Mouse (Mus musculus) hindbrain, embryonic 16.5 days (tissue): ENCODE data around the gene Cd81. TPM values are rescaled to one million over a fixed set of nuclear protein-coding genes. Genes with fewer than 3 reads are reported as not detected.

Experiments
- ATAC-seq: fragments of 200-750 bp; cut with Nextera tagmentation; 2 replicates; pipeline ENCODE4 v1.8.0; 2017; ENCODE audit warnings: moderate TSS enrichment, moderate library complexity
- H3K27ac ChIP-seq: fragments of 300-500 bp; sonication (generic); 2 replicates; pipeline ENCODE4 v1.5.1; 2014; ENCODE audit warnings: low read depth, mild to moderate bottlenecking, control low read depth, low read length, moderate library complexity
- H3K27me3 ChIP-seq: fragments of 300-500 bp; sonication (generic); replicated peaks from 2 replicates; pipeline ENCODE4 v1.6.1; 2014; ENCODE audit warnings: low read length; ENCODE audit not compliant: control insufficient read depth, insufficient read depth
- H3K36me3 ChIP-seq: fragments of 300-500 bp; sonication (generic); 2 replicates; pipeline ENCODE4 v1.6.1; 2014; ENCODE audit warnings: mild to moderate bottlenecking, low read length, moderate library complexity, mixed read lengths; ENCODE audit not compliant: control insufficient read depth, insufficient read depth
- H3K4me1 ChIP-seq: fragments of 300-500 bp; sonication (generic); 2 replicates; pipeline ENCODE4 v1.6.1; 2014; ENCODE audit warnings: low read depth, low read length; ENCODE audit not compliant: control insufficient read depth, insufficient read depth
- H3K4me2 ChIP-seq: fragments of 300-500 bp; sonication (generic); 2 replicates; pipeline ENCODE4 v1.6.1; 2014; ENCODE audit warnings: mild to moderate bottlenecking, low read length, control low read depth, moderate library complexity
- H3K4me3 ChIP-seq: fragments of 300-500 bp; sonication (generic); 2 replicates; pipeline ENCODE4 v1.5.1; 2014; ENCODE audit warnings: mild to moderate bottlenecking, low read length, control low read depth, moderate library complexity
- H3K9ac ChIP-seq: fragments of 300-500 bp; sonication (generic); 2 replicates; pipeline ENCODE4 v1.6.1; 2014; ENCODE audit warnings: low read depth, mild to moderate bottlenecking, control low read depth, low read length, moderate library complexity
- H3K9me3 ChIP-seq: fragments of 300-500 bp; sonication (generic); 2 replicates; pipeline ENCODE4 v1.6.1; 2014; ENCODE audit warnings: mild to moderate bottlenecking, low read length, moderate library complexity; ENCODE audit not compliant: control insufficient read depth
- WGBS: fragments of 180-500 bp; shearing (Covaris S2); extraction: QIAGEN DNeasy Blood & Tissue Kit; methylation state at CpG from one replicate; pipeline ENCODE4 v1.1.7; 2014; 5-methylcytosine and 5-hydroxymethylcytosine counted together
- polyA plus RNA-seq: library from polyadenylated mRNA; unstranded; fragments of >200 nt; fragmentation: Nextera tagmentation; extraction: Ambion mirVana; gene quantifications from 2 replicates; pipeline ENCODE4 v1.2.1, GENCODE M21; 2015

Cd81 gene
- polyA plus RNA-seq, 1 experiment from 2014 or later, result 585 TPM

GRCm38 (mm10) chr7:143053961-143054611 lies 1.5 kb downstream of the Cd81 start:
- H3K36me3 ChIP-seq, result no peaks in the 10 kb centered on the region
- no peaks in the 10 kb centered on the region for H3K27me3 ChIP-seq
- peak overlapping the region; percentile 93 for H3K4me2 ChIP-seq
- H3K9me3 ChIP-seq, result no peaks in the 10 kb centered on the region
- 53% methylated on average over 11 of the region's 11 CpGs for WGBS
- peaks cover 49% of the 10 kb centered on the region for H3K4me1 ChIP-seq
- H3K27ac ChIP-seq, result peak overlapping the region; percentile 78
- H3K9ac ChIP-seq, result peak overlapping the region; percentile 81
- peak; percentile 25; the same call in 1 of the 2 replicates for ATAC-seq
- peak overlapping the region; percentile 86 for H3K4me3 ChIP-seq

- no peak for ATAC-seq
- Histone ChIP-seq H3K4me1 (peaks cover 51% of the 10 kb centered on the region), H3K9me3 (no peaks in the 10 kb centered on the region), H3K36me3 (no peaks in the 10 kb centered on the region), H3K4me3 (peak overlapping the region; percentile 86), H3K27me3 (no peaks in the 10 kb centered on the region), H3K4me2 (peak overlapping the region; percentile 93), H3K9ac (peak overlapping the region; percentile 81), H3K27ac (peak overlapping the region; percentile 78; the same call in 1 of the 2 replicates)
- 33% methylated on average over 3 of the region's 3 CpGs for WGBS
Measured at GRCm38 (mm10) chr7:143054612-143054965, 2.0 kb downstream of the Cd81 start.

- 87% methylated on average over 3 of the region's 3 CpGs for WGBS
- H3K9ac ChIP-seq, result peak overlapping the region; percentile 81
- H3K27me3 ChIP-seq, result no peaks in the 10 kb centered on the region
- H3K4me2 ChIP-seq, result peak overlapping the region; percentile 93
- ATAC-seq, result no peak
- H3K9me3 ChIP-seq, result no peaks in the 10 kb centered on the region
- peaks cover 1% of the 10 kb centered on the region; the same call in 1 of the 2 replicates for H3K36me3 ChIP-seq
- H3K4me3 ChIP-seq, result peak overlapping the region; percentile 86
- peak overlapping the region; percentile 18; the same call in 1 of the 2 replicates for H3K27ac ChIP-seq
- H3K4me1 ChIP-seq, result peaks cover 51% of the 10 kb centered on the region
Measured at GRCm38 (mm10) chr7:143055001-143055400, 2.5 kb downstream of the Cd81 start.

GRCm38 (mm10) chr7:143055499-143056186 lies 3.1 kb downstream of the Cd81 start:
- H3K36me3 ChIP-seq, result peaks cover 4% of the 10 kb centered on the region; the same call in 1 of the 2 replicates
- WGBS, result 69% methylated on average over 11 of the region's 11 CpGs
- peak overlapping the region; percentile 93 for H3K4me2 ChIP-seq
- no peaks in the 10 kb centered on the region for H3K9me3 ChIP-seq
- H3K4me1 ChIP-seq, result peaks cover 51% of the 10 kb centered on the region
- no peaks in the 10 kb centered on the region for H3K27me3 ChIP-seq
- H3K9ac ChIP-seq, result no peak overlapping the region
- H3K27ac ChIP-seq, result peak overlapping the region; percentile 40
- H3K4me3 ChIP-seq, result peak overlapping the region; percentile 86
- no peak for ATAC-seq

GRCm38 (mm10) chr7:143057023-143057422 lies 4.5 kb downstream of the Cd81 start:
- Histone ChIP-seq H3K4me1 (peaks cover 49% of the 10 kb centered on the region), H3K4me3 (no peak overlapping the region), H3K27me3 (no peaks in the 10 kb centered on the region), H3K36me3 (peaks cover 4% of the 10 kb centered on the region; the same call in 1 of the 2 replicates), H3K9me3 (no peaks in the 10 kb centered on the region), H3K4me2 (no peak overlapping the region), H3K27ac (no peak overlapping the region), H3K9ac (no peak overlapping the region)
- ATAC-seq, result no peak
- WGBS, result 88% methylated on average over 5 of the region's 5 CpGs

- WGBS, result 86% methylated on average over 9 of the region's 9 CpGs
- Histone ChIP-seq H3K4me2 (no peak overlapping the region), H3K9ac (no peak overlapping the region), H3K27me3 (no peaks in the 10 kb centered on the region), H3K27ac (0 out of 2 replicates have a peak overlapping the region, but pooled peaks have one; percentile 55), H3K4me1 (peaks cover 45% of the 10 kb centered on the region), H3K4me3 (no peak overlapping the region), H3K36me3 (peaks cover 7% of the 10 kb centered on the region; the same call in 1 of the 2 replicates), H3K9me3 (no peaks in the 10 kb centered on the region)
- ATAC-seq, result no peak
Measured at GRCm38 (mm10) chr7:143057667-143058220, 5.2 kb downstream of the Cd81 start.

- Histone ChIP-seq H3K9ac (no peak overlapping the region), H3K4me2 (no peak overlapping the region), H3K9me3 (no peaks in the 10 kb centered on the region), H3K27me3 (no peaks in the 10 kb centered on the region), H3K27ac (peak overlapping the region; percentile 55), H3K4me1 (peaks cover 45% of the 10 kb centered on the region), H3K36me3 (peaks cover 11% of the 10 kb centered on the region), H3K4me3 (no peak overlapping the region)
- ATAC-seq, result no peak
- 78% methylated on average over 5 of the region's 5 CpGs for WGBS
Measured at GRCm38 (mm10) chr7:143058221-143058697, 5.7 kb downstream of the Cd81 start.

GRCm38 (mm10) chr7:143059202-143059870 lies 6.8 kb downstream of the Cd81 start:
- Histone ChIP-seq H3K36me3 (peaks cover 18% of the 10 kb centered on the region), H3K4me2 (no peak overlapping the region), H3K9me3 (no peaks in the 10 kb centered on the region), H3K4me1 (peaks cover 39% of the 10 kb centered on the region), H3K27ac (peak overlapping the region; percentile 55; the same call in 1 of the 2 replicates), H3K9ac (no peak overlapping the region), H3K27me3 (no peaks in the 10 kb centered on the region), H3K4me3 (no peak overlapping the region)
- 73% methylated on average over 5 of the region's 5 CpGs for WGBS
- ATAC-seq, result no peak
